Mouse (Mus musculus): ENCODE data around the gene Cwc25.
A peak's percentile ranks its signal among the peaks of the same experiment; 100 is the strongest.
"Not testable (repeated sequence)": the region's sequence is repeated elsewhere in the genome, so short reads cannot be mapped to it uniquely, and the experiment has no call there.

Gene Cwc25

GRCm38 (mm10) chr11:97775808-97776496 lies 9.6 kb upstream of the Cwc25 start, which contains the start of gene 1700001P01Rik:
TSS of gene 1700001P01Rik (minus strand) at chr11:97775918.
- DNase-seq (ENCODE audit: low read depth, low spot score): no peak

- no peak for DNase-seq (ENCODE audit: low read depth, low spot score)
Measured at GRCm38 (mm10) chr11:97775186-97775585, 8.8 kb upstream of the Cwc25 start.

- DNase-seq (ENCODE audit: low read depth, low spot score): no peak
Measured at GRCm38 (mm10) chr11:97771410-97771809, 5.1 kb upstream of the Cwc25 start.

GRCm38 (mm10) chr11:97769704-97770103 lies 3.3 kb upstream of the Cwc25 start:
- no peak for DNase-seq (ENCODE audit: low read depth, low spot score)

- no peak for DNase-seq (ENCODE audit: low read depth, low spot score)
Measured at GRCm38 (mm10) chr11:97761638-97762037, 4.7 kb downstream of the Cwc25 start.

- DNase-seq (ENCODE audit: low read depth, low spot score): no peak
Measured at GRCm38 (mm10) chr11:97758942-97759341, 7.4 kb downstream of the Cwc25 start.

- no peak for DNase-seq (ENCODE audit: low read depth, low spot score)
Measured at GRCm38 (mm10) chr11:97758125-97758524, 8.2 kb downstream of the Cwc25 start.

- peak; percentile 83 for DNase-seq (ENCODE audit: low read depth, low spot score)
Measured at GRCm38 (mm10) chr11:97753277-97753676, 13.1 kb downstream of the Cwc25 start.

GRCm38 (mm10) chr11:97748496-97748895 lies 17.9 kb downstream of the Cwc25 start:
- DNase-seq (ENCODE audit: low read depth, low spot score): no peak

GRCm38 (mm10) chr11:97747773-97748172 lies 18.6 kb downstream of the Cwc25 start:
- DNase-seq (ENCODE audit: low read depth, low spot score): no peak

GRCm38 (mm10) chr11:97745331-97745721 lies 21.0 kb downstream of the Cwc25 start:
- no peak for DNase-seq (ENCODE audit: low read depth, low spot score)

- peak; percentile 99 for DNase-seq (ENCODE audit: low read depth, low spot score)
Measured at GRCm38 (mm10) chr11:97744718-97745330, 21.5 kb downstream of the Cwc25 start.

- DNase-seq (ENCODE audit: low read depth, low spot score): no peak
Measured at GRCm38 (mm10) chr11:97744063-97744717, 22.2 kb downstream of the Cwc25 start, which contains the start of gene Pip4k2b. TSS of gene Pip4k2b (minus strand) at chr11:97744704.

- no peak for DNase-seq (ENCODE audit: low read depth, low spot score)
Measured at GRCm38 (mm10) chr11:97743423-97743822, 22.9 kb downstream of the Cwc25 start.

- DNase-seq (ENCODE audit: low read depth, low spot score): no peak
Measured at GRCm38 (mm10) chr11:97742591-97742990, 23.8 kb downstream of the Cwc25 start.

- no peak for DNase-seq (ENCODE audit: low read depth, low spot score)
Measured at GRCm38 (mm10) chr11:97742157-97742556, 24.2 kb downstream of the Cwc25 start.

- no peak for DNase-seq (ENCODE audit: low read depth, low spot score)
Measured at GRCm38 (mm10) chr11:97740190-97740589, 26.2 kb downstream of the Cwc25 start.

GRCm38 (mm10) chr11:97739155-97739554 lies 27.2 kb downstream of the Cwc25 start:
- DNase-seq (ENCODE audit: low read depth, low spot score): no peak

GRCm38 (mm10) chr11:97738703-97739102 lies 27.7 kb downstream of the Cwc25 start:
- no peak for DNase-seq (ENCODE audit: low read depth, low spot score)

GRCm38 (mm10) chr11:97737600-97737999 lies 28.8 kb downstream of the Cwc25 start:
- no peak for DNase-seq (ENCODE audit: low read depth, low spot score)

- DNase-seq (ENCODE audit: low read depth, low spot score): no peak
Measured at GRCm38 (mm10) chr11:97736645-97737044, 29.7 kb downstream of the Cwc25 start.

- not testable (repeated sequence) for DNase-seq (ENCODE audit: low read depth, low spot score)
Measured at GRCm38 (mm10) chr11:97734810-97735209, 31.5 kb downstream of the Cwc25 start.

GRCm38 (mm10) chr11:97733689-97734088 lies 32.7 kb downstream of the Cwc25 start:
- no peak for DNase-seq (ENCODE audit: low read depth, low spot score)

Data from telencephalon, adult 2 months (tissue).